Mouse (Mus musculus) spleen, postnatal 14 days (tissue): Measurements from ENCODE around the gene Abcc4.

ENCODE experiments used
- DNase-seq, 2 experiments: peaks; one replicate each; pipeline ENCODE4 v3.0.0; 2021 to 2022; ENCODE audit warnings: low spot score in 2 of 2

The Abcc4 gene

GRCm38 (mm10) chr14:118705808-118706731 lies at the start of gene Abcc4:
TSS of gene Abcc4 (minus strand) at chr14:118706219.
- peak; percentile 69 to 76 for DNase-seq

- no peak for DNase-seq
Measured at GRCm38 (mm10) chr14:118751193-118751753, 45.3 kb upstream of the Abcc4 start.

DNA sequence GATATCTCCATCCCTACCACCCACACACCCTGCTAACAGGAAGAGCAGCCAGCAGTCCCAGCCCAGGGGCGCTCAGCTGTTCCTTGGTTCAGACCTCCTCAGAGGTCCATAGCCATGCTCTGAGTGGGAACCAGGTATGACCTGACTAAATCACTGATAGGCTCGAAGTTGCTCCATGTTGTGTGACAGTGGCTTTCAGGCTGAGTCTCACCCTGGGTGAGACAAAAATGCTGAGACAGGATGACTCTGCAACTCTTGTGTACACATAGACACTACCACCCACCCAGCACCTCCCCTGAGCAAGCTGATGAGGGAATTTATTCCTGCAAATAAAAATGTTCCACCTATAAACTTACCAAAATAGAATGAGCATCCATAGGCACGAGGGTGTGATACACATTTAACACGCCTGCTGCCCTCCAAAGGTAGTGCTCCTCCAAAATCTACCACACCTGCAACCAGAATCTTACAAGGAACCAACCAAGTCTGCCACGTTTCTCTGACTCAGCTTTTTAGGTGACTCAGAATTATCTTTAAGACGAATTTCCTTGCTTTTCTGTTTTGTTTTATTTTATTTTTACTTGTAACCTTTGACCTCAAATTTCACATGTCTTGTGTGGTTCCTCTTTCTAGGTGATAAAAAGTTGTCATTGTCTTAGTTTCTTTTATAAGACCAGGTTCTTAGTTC lies 44.6 kb upstream of the Abcc4 start:
- peak in 1 of 2 experiments; percentile 23 for DNase-seq

- DNase-seq, result no peak
Measured at GRCm38 (mm10) chr14:118749715-118750114, 43.7 kb upstream of the Abcc4 start.

DNA sequence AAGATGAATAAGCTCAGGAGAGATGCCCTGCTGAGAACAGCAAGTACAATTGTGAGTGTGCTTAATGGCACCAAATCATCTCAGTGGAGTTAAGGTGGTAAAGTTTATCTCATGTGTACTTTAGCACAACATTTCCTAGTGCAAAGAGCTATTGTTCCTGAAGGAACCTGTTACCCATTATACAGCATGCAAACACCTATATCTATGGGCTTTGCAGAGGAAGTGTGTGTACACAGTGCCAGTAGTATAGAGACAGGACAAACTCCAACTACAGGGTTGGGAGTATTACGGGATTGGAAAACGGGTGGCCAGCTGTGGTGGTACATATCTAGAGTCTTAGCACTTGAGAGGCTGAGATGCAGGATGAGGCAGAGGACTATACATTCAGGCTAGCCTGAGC lies 43.0 kb upstream of the Abcc4 start:
- DNase-seq, result no peak

- no peak for DNase-seq
Measured at GRCm38 (mm10) chr14:118742862-118743261, 36.8 kb upstream of the Abcc4 start.

- no peak for DNase-seq
Measured at GRCm38 (mm10) chr14:118741780-118742179, 35.8 kb upstream of the Abcc4 start.

GRCm38 (mm10) chr14:118737251-118737888 lies 31.4 kb upstream of the Abcc4 start:
- no peak for DNase-seq

GRCm38 (mm10) chr14:118735114-118735513 lies 29.1 kb upstream of the Abcc4 start:
- DNase-seq, result no peak

- DNase-seq, result no peak
Measured at GRCm38 (mm10) chr14:118733146-118733545, 27.1 kb upstream of the Abcc4 start.

DNA sequence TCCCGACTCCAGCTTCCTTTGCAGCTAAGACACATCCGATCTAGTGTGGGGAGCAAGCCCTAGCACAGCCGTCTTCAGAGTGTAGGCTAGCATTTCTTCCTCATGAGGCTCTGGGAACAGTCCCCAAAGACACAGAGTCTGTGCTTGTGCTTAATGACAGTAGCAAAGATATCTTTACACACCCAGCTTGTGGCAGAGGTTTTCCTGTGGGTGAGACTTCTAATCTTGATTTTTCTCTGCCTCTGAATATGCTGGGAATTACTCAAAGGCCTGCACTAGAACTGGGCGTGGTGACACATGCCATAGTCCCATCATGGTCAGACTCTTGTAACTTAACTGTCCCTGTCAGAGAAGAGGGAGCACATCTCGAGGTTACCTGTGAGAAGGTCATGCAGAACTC lies 24.6 kb upstream of the Abcc4 start:
- DNase-seq, result no peak

DNA sequence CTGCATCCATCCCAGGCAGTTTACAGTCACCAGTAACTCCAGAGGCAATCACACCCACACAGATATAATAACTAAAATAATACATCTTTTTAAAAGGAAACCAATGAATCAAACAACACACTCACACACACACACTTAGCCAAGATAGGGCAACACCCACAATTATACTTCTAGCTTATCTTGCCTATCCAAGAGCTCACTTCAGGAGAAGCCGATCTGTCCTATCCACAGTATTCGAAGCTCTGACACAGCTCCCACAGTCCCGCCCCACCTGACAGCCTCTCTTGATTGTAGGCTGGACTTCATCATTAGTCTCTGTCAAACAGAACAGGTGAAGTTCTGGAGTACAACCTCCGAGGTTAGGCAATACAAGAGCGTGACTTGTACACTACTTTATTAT lies 19.4 kb upstream of the Abcc4 start:
- DNase-seq, result no peak

GRCm38 (mm10) chr14:118723920-118724693 lies 18.1 kb upstream of the Abcc4 start:
- no peak for DNase-seq

DNA sequence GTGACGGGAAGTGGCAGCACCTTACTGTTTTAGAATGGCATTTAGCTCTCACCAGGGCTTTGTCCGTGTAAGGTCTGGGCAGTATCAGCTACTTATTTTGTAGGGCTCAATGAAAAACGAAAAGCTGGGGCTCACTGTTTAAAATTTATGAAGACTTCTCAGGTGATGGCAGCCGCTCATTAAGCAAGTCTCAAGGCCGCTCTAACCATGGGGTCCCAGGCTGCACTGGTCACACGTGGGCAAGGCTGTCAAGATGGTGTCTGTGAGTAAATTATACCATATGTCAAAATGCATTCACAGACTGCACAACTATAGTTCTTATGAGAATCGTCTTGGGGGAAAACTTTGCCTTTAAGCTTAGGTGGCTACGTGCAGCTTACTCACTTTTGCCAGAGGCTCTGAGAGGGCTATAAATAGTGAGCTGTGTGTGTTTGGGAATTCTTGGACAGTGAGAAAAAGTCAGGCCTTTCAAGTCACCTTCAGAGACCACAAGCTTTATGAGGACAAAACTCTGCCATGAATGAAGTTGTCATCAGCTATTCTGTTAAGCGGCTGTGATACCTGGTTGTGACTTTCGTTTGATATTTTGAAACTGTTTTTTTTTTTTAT lies 13.7 kb upstream of the Abcc4 start:
- no peak for DNase-seq

DNA sequence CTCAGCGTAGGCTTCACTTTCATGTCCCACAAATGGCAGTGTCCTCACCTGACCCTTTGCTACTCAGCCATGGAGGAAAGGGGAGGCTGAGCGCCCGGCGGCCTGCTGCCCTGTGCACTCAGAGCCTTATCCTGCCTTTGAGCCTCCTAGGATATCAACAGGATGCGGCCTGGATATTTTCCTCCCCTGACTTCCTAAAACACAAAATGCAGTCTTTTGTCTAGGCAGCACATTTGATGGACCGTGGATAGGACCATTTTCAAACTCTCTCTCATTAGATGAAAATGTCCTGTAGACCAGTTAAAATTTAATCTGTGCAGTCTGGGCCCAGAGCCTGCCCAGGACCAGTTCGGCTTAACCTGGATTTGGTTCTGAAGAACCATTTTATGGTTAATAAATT lies 12.6 kb upstream of the Abcc4 start:
- DNase-seq, result no peak

- DNase-seq, result no peak
Measured at GRCm38 (mm10) chr14:118716372-118717312, 10.6 kb upstream of the Abcc4 start.

GRCm38 (mm10) chr14:118714720-118715119 lies 8.7 kb upstream of the Abcc4 start:
- DNase-seq, result no peak

GRCm38 (mm10) chr14:118714320-118714719 lies 8.3 kb upstream of the Abcc4 start:
- DNase-seq, result no peak

- no peak for DNase-seq
Measured at GRCm38 (mm10) chr14:118713869-118714268, 7.8 kb upstream of the Abcc4 start.

DNA sequence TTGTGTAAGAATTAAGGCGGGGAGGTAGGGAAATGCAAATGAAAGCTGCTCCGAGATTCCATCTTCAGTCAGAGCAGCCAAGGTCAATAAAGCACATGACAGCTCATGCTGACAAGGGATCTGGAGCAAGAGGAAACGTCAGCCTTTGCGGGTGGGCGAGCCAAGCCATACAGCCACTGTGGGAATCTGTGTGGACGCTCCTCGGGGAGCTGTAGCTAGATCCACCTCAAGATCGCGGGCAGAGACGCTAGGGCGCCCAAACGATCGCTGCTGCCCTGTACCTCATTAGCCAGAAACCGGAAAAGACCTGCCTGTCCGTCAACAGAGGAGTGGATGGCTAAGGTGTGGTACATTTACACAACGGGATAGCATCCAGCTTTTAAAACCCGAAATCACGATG lies 7.4 kb upstream of the Abcc4 start:
- no peak for DNase-seq
